Mouse (Mus musculus): Measurements from ENCODE around the gene Maco1. TPM values are rescaled to one million over a fixed set of nuclear protein-coding genes. Genes with fewer than 3 reads are reported as not detected.

The Maco1 gene
- polyA plus RNA-seq, 1 experiment = 8.1 TPM

GRCm38 (mm10) chr4:134767426-134768225 is 85.5 kb downstream of the Maco1 start, which contains the start of gene Ldlrap1:
Ldlrap1 (minus strand) TSS chr4:134768024.
- WGBS = under 1% methylated on average over 80 of the region's 80 CpGs
- TF ChIP-seq POLR2A (IDR thresholded peaks at IDR 0.05; ENCODE audit: low read depth, low read length) (peak; percentile 64; the same call in 1 of the 2 replicates), CTCF (IDR thresholded peaks at IDR 0.05; ENCODE audit: extremely low read depth, insufficient read length, insufficient replicate concordance, low read depth, low read length) (no peak)

DNA sequence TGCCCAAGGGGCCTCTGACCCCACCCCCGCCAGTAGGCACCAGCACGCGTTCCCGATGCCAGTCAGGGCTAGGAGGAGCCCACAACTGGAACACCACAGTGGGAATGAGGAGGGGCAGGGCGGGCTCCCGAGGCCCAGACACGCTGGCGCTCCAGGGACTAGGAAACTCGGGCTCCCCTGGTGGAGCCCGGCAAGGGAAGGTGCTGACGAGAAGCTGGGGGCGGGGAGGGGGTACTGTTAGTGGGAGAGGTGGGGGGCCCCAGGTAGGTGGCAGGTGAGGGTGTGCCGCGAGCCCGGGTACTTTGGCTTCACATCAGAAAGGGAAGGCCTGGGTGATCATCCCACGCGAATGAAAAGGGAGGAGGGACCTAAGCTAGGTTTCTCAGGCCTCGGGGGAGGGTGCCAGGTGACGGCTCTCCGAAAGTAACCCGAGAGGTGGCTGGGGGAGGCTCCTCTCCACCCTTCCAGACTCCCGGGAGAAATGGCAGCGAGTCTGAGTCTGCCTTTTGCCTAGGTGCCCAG is 86.2 kb downstream of the Maco1 start:
- TF ChIP-seq CTCF (IDR thresholded peaks at IDR 0.05; ENCODE audit: extremely low read depth, insufficient read length, insufficient replicate concordance, low read depth, low read length) (no peak), POLR2A (IDR thresholded peaks at IDR 0.05; ENCODE audit: low read depth, low read length) (no peak)
- no peaks in the 10 kb centered on the region for H3K36me3 ChIP-seq (ENCODE audit: control insufficient read depth, insufficient read depth, low read length)
- H3K27ac ChIP-seq (ENCODE audit: insufficient read depth, low read depth, low read length) = no peak overlapping the region
- peaks cover 10% of the 10 kb centered on the region for H3K4me1 ChIP-seq (ENCODE audit: control insufficient read depth, insufficient read depth, insufficient read length, low read length)
- H3K27me3 ChIP-seq (ENCODE audit: control insufficient read depth, insufficient read depth, low read length) = no peaks in the 10 kb centered on the region
- H3K4me3 ChIP-seq (ENCODE audit: low read depth, low read length) = peak overlapping the region; percentile 80
- WGBS = 1% methylated on average over 23 of the region's 23 CpGs

More at GRCm38 (mm10) chr4:134767426-134768225, 85.5 kb downstream of the Maco1 start, which contains the start of gene Ldlrap1:
- Histone ChIP-seq H3K27ac (ENCODE audit: insufficient read depth, low read depth, low read length) (no peak within 1 kb of the TSS), H3K27me3 (ENCODE audit: control insufficient read depth, insufficient read depth, low read length) (no peaks in the 10 kb centered on the region), H3K4me1 (ENCODE audit: control insufficient read depth, insufficient read depth, insufficient read length, low read length) (peaks cover 7% of the 10 kb centered on the region), H3K36me3 (ENCODE audit: control insufficient read depth, insufficient read depth, low read length) (no peaks in the 10 kb centered on the region), H3K4me3 (ENCODE audit: low read depth, low read length) (peak within 1 kb of the TSS; percentile 80)

GRCm38 (mm10) chr4:134766277-134766676 is 86.9 kb downstream of the Maco1 start:
- no peak overlapping the region for H3K27ac ChIP-seq (ENCODE audit: insufficient read depth, low read depth, low read length)
- H3K27me3 ChIP-seq (ENCODE audit: control insufficient read depth, insufficient read depth, low read length) = no peaks in the 10 kb centered on the region
- WGBS = 73% methylated on average over 6 of the region's 6 CpGs
- no peak for TF ChIP-seq POLR2A (IDR thresholded peaks at IDR 0.05; ENCODE audit: low read depth, low read length)
- no peak for TF ChIP-seq CTCF (IDR thresholded peaks at IDR 0.05; ENCODE audit: extremely low read depth, insufficient read length, insufficient replicate concordance, low read depth, low read length)
- no peak overlapping the region for H3K4me3 ChIP-seq (ENCODE audit: low read depth, low read length)
- no peaks in the 10 kb centered on the region for H3K36me3 ChIP-seq (ENCODE audit: control insufficient read depth, insufficient read depth, low read length)
- peaks cover 10% of the 10 kb centered on the region for H3K4me1 ChIP-seq (ENCODE audit: control insufficient read depth, insufficient read depth, insufficient read length, low read length)

DNA sequence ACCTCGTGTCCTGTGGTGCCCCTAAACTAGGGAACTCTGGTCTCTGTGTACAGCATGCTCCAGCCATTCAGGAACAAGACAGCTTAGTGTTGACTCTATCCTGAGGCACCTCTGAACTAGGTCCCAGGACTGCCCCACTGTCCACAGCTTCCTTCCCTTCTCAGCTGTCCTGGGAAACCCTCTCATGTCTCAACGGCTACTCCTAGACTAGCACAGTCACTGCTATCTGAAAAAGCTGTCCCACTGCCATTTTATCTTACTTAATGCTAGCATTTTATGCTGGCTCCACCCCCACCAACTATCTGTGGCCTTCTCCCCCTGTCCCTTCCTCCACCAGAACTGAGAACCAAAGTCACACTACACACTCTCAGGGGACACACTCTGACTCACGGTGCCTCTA is 88.8 kb downstream of the Maco1 start:
- TF ChIP-seq CTCF (IDR thresholded peaks at IDR 0.05; ENCODE audit: extremely low read depth, insufficient read length, insufficient replicate concordance, low read depth, low read length) = no peak
- TF ChIP-seq POLR2A (IDR thresholded peaks at IDR 0.05; ENCODE audit: low read depth, low read length) = no peak
- no peak overlapping the region for H3K27ac ChIP-seq (ENCODE audit: insufficient read depth, low read depth, low read length)

GRCm38 (mm10) chr4:134762360-134762759 is 90.8 kb downstream of the Maco1 start:
- Histone ChIP-seq H3K4me1 (ENCODE audit: control insufficient read depth, insufficient read depth, insufficient read length, low read length) (peaks cover 24% of the 10 kb centered on the region), H3K36me3 (ENCODE audit: control insufficient read depth, insufficient read depth, low read length) (no peaks in the 10 kb centered on the region), H3K27me3 (ENCODE audit: control insufficient read depth, insufficient read depth, low read length) (no peaks in the 10 kb centered on the region), H3K27ac (ENCODE audit: insufficient read depth, low read depth, low read length) (no peak overlapping the region; the same call in 1 of the 2 replicates), H3K4me3 (ENCODE audit: low read depth, low read length) (no peak overlapping the region)
- 74% methylated on average over 6 of the region's 6 CpGs for WGBS
- TF ChIP-seq CTCF (IDR thresholded peaks at IDR 0.05; ENCODE audit: extremely low read depth, insufficient read length, insufficient replicate concordance, low read depth, low read length) (no peak), POLR2A (IDR thresholded peaks at IDR 0.05; ENCODE audit: low read depth, low read length) (no peak)

More for the DNA sequence above, 88.8 kb downstream of the Maco1 start:
- Histone ChIP-seq H3K27me3 (ENCODE audit: control insufficient read depth, insufficient read depth, low read length) (no peaks in the 10 kb centered on the region), H3K4me3 (ENCODE audit: low read depth, low read length) (no peak overlapping the region), H3K4me1 (ENCODE audit: control insufficient read depth, insufficient read depth, insufficient read length, low read length) (peaks cover 20% of the 10 kb centered on the region), H3K36me3 (ENCODE audit: control insufficient read depth, insufficient read depth, low read length) (no peaks in the 10 kb centered on the region)
- 45% methylated on average over 3 of the region's 3 CpGs for WGBS

GRCm38 (mm10) chr4:134760793-134761201 is 92.3 kb downstream of the Maco1 start:
- no peak overlapping the region for H3K4me3 ChIP-seq (ENCODE audit: low read depth, low read length)
- no peaks in the 10 kb centered on the region for H3K27me3 ChIP-seq (ENCODE audit: control insufficient read depth, insufficient read depth, low read length)
- WGBS = 24% methylated on average over 9 of the region's 9 CpGs
- H3K36me3 ChIP-seq (ENCODE audit: control insufficient read depth, insufficient read depth, low read length) = no peaks in the 10 kb centered on the region
- no peak overlapping the region for H3K27ac ChIP-seq (ENCODE audit: insufficient read depth, low read depth, low read length)
- TF ChIP-seq POLR2A (IDR thresholded peaks at IDR 0.05; ENCODE audit: low read depth, low read length) = no peak
- no peak for TF ChIP-seq CTCF (IDR thresholded peaks at IDR 0.05; ENCODE audit: extremely low read depth, insufficient read length, insufficient replicate concordance, low read depth, low read length)
- peaks cover 28% of the 10 kb centered on the region for H3K4me1 ChIP-seq (ENCODE audit: control insufficient read depth, insufficient read depth, insufficient read length, low read length)

GRCm38 (mm10) chr4:134760281-134760680 is 92.9 kb downstream of the Maco1 start:
- Histone ChIP-seq H3K4me1 (ENCODE audit: control insufficient read depth, insufficient read depth, insufficient read length, low read length) (peaks cover 27% of the 10 kb centered on the region), H3K36me3 (ENCODE audit: control insufficient read depth, insufficient read depth, low read length) (no peaks in the 10 kb centered on the region), H3K27ac (ENCODE audit: insufficient read depth, low read depth, low read length) (0 out of 2 replicates have a peak overlapping the region, but pooled peaks have one; percentile 2), H3K27me3 (ENCODE audit: control insufficient read depth, insufficient read depth, low read length) (no peaks in the 10 kb centered on the region), H3K4me3 (ENCODE audit: low read depth, low read length) (no peak overlapping the region)
- no peak for TF ChIP-seq POLR2A (IDR thresholded peaks at IDR 0.05; ENCODE audit: low read depth, low read length)
- WGBS = 78% methylated on average over 6 of the region's 6 CpGs
